Mouse (Mus musculus): ENCODE measurements at regions not wholly inside any gene's neighbourhood (a gene's known extent, or its start where the extent isn't known, plus 50 kb on each side); places are given as distances from the start of the nearest gene placed in this dataset.

- no peak for ATAC-seq (replicated peaks; ENCODE audit: insufficient number of reproducible peaks, low FRiP score, low TSS enrichment, low read depth)
- H3K4me1 ChIP-seq (ENCODE audit: control insufficient read depth, insufficient read depth, low read length) = no peaks in the 10 kb centered on the region
- H3K9ac ChIP-seq (replicated peaks; ENCODE audit: low read length) = no peak overlapping the region
- 87% methylated on average over 3 of the region's 3 CpGs for WGBS
- no peaks in the 10 kb centered on the region for H3K27me3 ChIP-seq (ENCODE audit: control insufficient read depth, insufficient read depth, low read length)
- no peak overlapping the region for H3K4me3 ChIP-seq (ENCODE audit: low read depth, low read length)
- H3K9me3 ChIP-seq (replicated peaks; ENCODE audit: control insufficient read depth, low read length) = no peaks in the 10 kb centered on the region
- DNase-seq (ENCODE audit: low spot score) = no peak
- no peak overlapping the region for H3K27ac ChIP-seq (replicated peaks; ENCODE audit: low read depth, low read length)
- no peak overlapping the region for H3K4me2 ChIP-seq (ENCODE audit: low read depth, low read length)
- H3K36me3 ChIP-seq (replicated peaks; ENCODE audit: control insufficient read depth, insufficient read depth, low read depth, low read length) = no peaks in the 10 kb centered on the region
Measured at GRCm38 (mm10) chr9:61660191-61660590, 254.2 kb downstream of the Rplp1 start.

- no peak overlapping the region for H3K4me2 ChIP-seq (ENCODE audit: low read depth, low read length)
- WGBS = 86% methylated on average over 8 of the region's 8 CpGs
- H3K27ac ChIP-seq (replicated peaks; ENCODE audit: low read depth, low read length) = no peak overlapping the region
- H3K4me3 ChIP-seq (ENCODE audit: low read depth, low read length) = no peak overlapping the region
- H3K36me3 ChIP-seq (replicated peaks; ENCODE audit: control insufficient read depth, insufficient read depth, low read depth, low read length) = no peaks in the 10 kb centered on the region
- ATAC-seq (replicated peaks; ENCODE audit: insufficient number of reproducible peaks, low FRiP score, low TSS enrichment, low read depth) = no peak
- H3K9ac ChIP-seq (replicated peaks; ENCODE audit: low read length) = no peak overlapping the region
- H3K27me3 ChIP-seq (ENCODE audit: control insufficient read depth, insufficient read depth, low read length) = no peaks in the 10 kb centered on the region
- no peaks in the 10 kb centered on the region for H3K4me1 ChIP-seq (ENCODE audit: control insufficient read depth, insufficient read depth, low read length)
- no peak for DNase-seq (ENCODE audit: low spot score)
- H3K9me3 ChIP-seq (replicated peaks; ENCODE audit: control insufficient read depth, low read length) = no peaks in the 10 kb centered on the region
Measured at GRCm38 (mm10) chr9:61657996-61658395, 256.3 kb downstream of the Rplp1 start.

GRCm38 (mm10) chr9:61655433-61655981 is 258.8 kb downstream of the Rplp1 start:
- WGBS = 75% methylated on average over 9 of the region's 9 CpGs
- Histone ChIP-seq H3K4me3 (ENCODE audit: low read depth, low read length) (no peak overlapping the region), H3K4me2 (ENCODE audit: low read depth, low read length) (no peak overlapping the region), H3K27ac (replicated peaks; ENCODE audit: low read depth, low read length) (no peak overlapping the region), H3K4me1 (ENCODE audit: control insufficient read depth, insufficient read depth, low read length) (no peaks in the 10 kb centered on the region), H3K36me3 (replicated peaks; ENCODE audit: control insufficient read depth, insufficient read depth, low read depth, low read length) (no peaks in the 10 kb centered on the region), H3K27me3 (ENCODE audit: control insufficient read depth, insufficient read depth, low read length) (no peaks in the 10 kb centered on the region), H3K9ac (replicated peaks; ENCODE audit: low read length) (no peak overlapping the region), H3K9me3 (replicated peaks; ENCODE audit: control insufficient read depth, low read length) (no peaks in the 10 kb centered on the region)
- no peak for DNase-seq (ENCODE audit: low spot score)
- no peak for ATAC-seq (replicated peaks; ENCODE audit: insufficient number of reproducible peaks, low FRiP score, low TSS enrichment, low read depth)

- Histone ChIP-seq H3K9ac (replicated peaks; ENCODE audit: low read length) (no peak overlapping the region), H3K36me3 (replicated peaks; ENCODE audit: control insufficient read depth, insufficient read depth, low read depth, low read length) (no peaks in the 10 kb centered on the region), H3K4me2 (ENCODE audit: low read depth, low read length) (no peak overlapping the region), H3K4me3 (ENCODE audit: low read depth, low read length) (no peak overlapping the region), H3K27ac (replicated peaks; ENCODE audit: low read depth, low read length) (no peak overlapping the region), H3K9me3 (replicated peaks; ENCODE audit: control insufficient read depth, low read length) (no peaks in the 10 kb centered on the region), H3K4me1 (ENCODE audit: control insufficient read depth, insufficient read depth, low read length) (no peaks in the 10 kb centered on the region), H3K27me3 (ENCODE audit: control insufficient read depth, insufficient read depth, low read length) (no peaks in the 10 kb centered on the region)
- DNase-seq (ENCODE audit: low spot score) = peak; percentile 70
- 58% methylated on average over 20 of the region's 20 CpGs for WGBS
- peak; percentile 60; the same call in 1 of the 2 replicates for ATAC-seq (replicated peaks; ENCODE audit: insufficient number of reproducible peaks, low FRiP score, low TSS enrichment, low read depth)
Measured at GRCm38 (mm10) chr9:61645661-61646425, 268.5 kb downstream of the Rplp1 start.

- Histone ChIP-seq H3K4me1 (ENCODE audit: control insufficient read depth, insufficient read depth, low read length) (no peaks in the 10 kb centered on the region), H3K4me2 (ENCODE audit: low read depth, low read length) (no peak overlapping the region), H3K36me3 (replicated peaks; ENCODE audit: control insufficient read depth, insufficient read depth, low read depth, low read length) (no peaks in the 10 kb centered on the region), H3K9ac (replicated peaks; ENCODE audit: low read length) (no peak overlapping the region), H3K27ac (replicated peaks; ENCODE audit: low read depth, low read length) (no peak overlapping the region), H3K27me3 (ENCODE audit: control insufficient read depth, insufficient read depth, low read length) (no peaks in the 10 kb centered on the region), H3K4me3 (ENCODE audit: low read depth, low read length) (no peak overlapping the region), H3K9me3 (replicated peaks; ENCODE audit: control insufficient read depth, low read length) (no peaks in the 10 kb centered on the region)
- 92% methylated on average over 3 of the region's 3 CpGs for WGBS
- no peak for DNase-seq (ENCODE audit: low spot score)
- no peak for ATAC-seq (replicated peaks; ENCODE audit: insufficient number of reproducible peaks, low FRiP score, low TSS enrichment, low read depth)
Measured at GRCm38 (mm10) chr9:61640739-61641138, 268.6 kb downstream of the Tle3 start.

GRCm38 (mm10) chr9:61638908-61639307 is 266.7 kb downstream of the Tle3 start:
- no peaks in the 10 kb centered on the region for H3K9me3 ChIP-seq (replicated peaks; ENCODE audit: control insufficient read depth, low read length)
- H3K27ac ChIP-seq (replicated peaks; ENCODE audit: low read depth, low read length) = no peak overlapping the region
- no peak for ATAC-seq (replicated peaks; ENCODE audit: insufficient number of reproducible peaks, low FRiP score, low TSS enrichment, low read depth)
- H3K4me1 ChIP-seq (ENCODE audit: control insufficient read depth, insufficient read depth, low read length) = no peaks in the 10 kb centered on the region
- WGBS = 90% methylated on average over 11 of the region's 11 CpGs
- no peak overlapping the region for H3K9ac ChIP-seq (replicated peaks; ENCODE audit: low read length)
- H3K4me2 ChIP-seq (ENCODE audit: low read depth, low read length) = no peak overlapping the region
- no peak overlapping the region for H3K4me3 ChIP-seq (ENCODE audit: low read depth, low read length)
- H3K36me3 ChIP-seq (replicated peaks; ENCODE audit: control insufficient read depth, insufficient read depth, low read depth, low read length) = no peaks in the 10 kb centered on the region
- no peaks in the 10 kb centered on the region for H3K27me3 ChIP-seq (ENCODE audit: control insufficient read depth, insufficient read depth, low read length)
- DNase-seq (ENCODE audit: low spot score) = no peak

- Histone ChIP-seq H3K36me3 (replicated peaks; ENCODE audit: control insufficient read depth, insufficient read depth, low read depth, low read length) (no peaks in the 10 kb centered on the region), H3K27me3 (ENCODE audit: control insufficient read depth, insufficient read depth, low read length) (no peaks in the 10 kb centered on the region), H3K9ac (replicated peaks; ENCODE audit: low read length) (no peak overlapping the region), H3K9me3 (replicated peaks; ENCODE audit: control insufficient read depth, low read length) (no peaks in the 10 kb centered on the region), H3K4me1 (ENCODE audit: control insufficient read depth, insufficient read depth, low read length) (no peaks in the 10 kb centered on the region), H3K4me3 (ENCODE audit: low read depth, low read length) (no peak overlapping the region), H3K4me2 (ENCODE audit: low read depth, low read length) (no peak overlapping the region), H3K27ac (replicated peaks; ENCODE audit: low read depth, low read length) (no peak overlapping the region)
- WGBS = 65% methylated on average over 9 of the region's 9 CpGs
- DNase-seq (ENCODE audit: low spot score) (no peak), ATAC-seq (replicated peaks; ENCODE audit: insufficient number of reproducible peaks, low FRiP score, low TSS enrichment, low read depth) (no peak)
Measured at GRCm38 (mm10) chr9:61633936-61634335, 261.8 kb downstream of the Tle3 start.

GRCm38 (mm10) chr9:61632602-61633001 is 260.4 kb downstream of the Tle3 start:
- no peaks in the 10 kb centered on the region for H3K36me3 ChIP-seq (replicated peaks; ENCODE audit: control insufficient read depth, insufficient read depth, low read depth, low read length)

More at GRCm38 (mm10) chr9:61632602-61633001, 260.4 kb downstream of the Tle3 start:
- WGBS = 93% methylated on average over 3 of the region's 3 CpGs
- no peaks in the 10 kb centered on the region for H3K9me3 ChIP-seq (replicated peaks; ENCODE audit: control insufficient read depth, low read length)
- no peak overlapping the region for H3K27ac ChIP-seq (replicated peaks; ENCODE audit: low read depth, low read length)
- ATAC-seq (replicated peaks; ENCODE audit: insufficient number of reproducible peaks, low FRiP score, low TSS enrichment, low read depth) = no peak
- H3K4me3 ChIP-seq (ENCODE audit: low read depth, low read length) = no peak overlapping the region
- H3K9ac ChIP-seq (replicated peaks; ENCODE audit: low read length) = no peak overlapping the region
- no peaks in the 10 kb centered on the region for H3K27me3 ChIP-seq (ENCODE audit: control insufficient read depth, insufficient read depth, low read length)
- H3K4me1 ChIP-seq (ENCODE audit: control insufficient read depth, insufficient read depth, low read length) = no peaks in the 10 kb centered on the region
- no peak overlapping the region for H3K4me2 ChIP-seq (ENCODE audit: low read depth, low read length)
- no peak for DNase-seq (ENCODE audit: low spot score)

Measured in embryonic facial prominence, embryonic 11.5 days (tissue).